Comparison of ENCODE assay signal across 9 mouse cellular contexts in genomic region chr19:32279400-32279799, GRCm38 (mm10).
"Had no signal": no experiment of that assay in that cellular context is flagged by ENCODE, and none has a peak within 500 bp of the region (broad histone marks: within the 10 kb centered on the region; RNA-seq: fewer than 3 reads in every experiment).

No protein-coding gene starts in this region.

- H3K4me3 ChIP-seq: limb, embryonic 10.5 days; liver, embryonic 15.5 days; lung, embryonic 15.5 days; midbrain, embryonic 13.5 days; stomach, embryonic 15.5 days had no signal

- DNase-seq: kidney, adult 8-10 months; kidney, postnatal 25 days; right cerebral cortex, postnatal 14 days; thymus, postnatal 4 days had no signal

- H3K4me1 ChIP-seq: midbrain, embryonic 13.5 days had no signal

- H3K27ac ChIP-seq: limb, embryonic 10.5 days; liver, embryonic 15.5 days; lung, embryonic 15.5 days; midbrain, embryonic 13.5 days; stomach, embryonic 15.5 days had no signal
